Mouse (Mus musculus): ENCODE results near the gene Tmem95. TPM values are rescaled to one million over a fixed set of nuclear protein-coding genes. Genes with fewer than 3 reads are reported as not detected.
"Not testable (repeated sequence)": the region's sequence is repeated elsewhere in the genome, so short reads cannot be mapped to it uniquely, and the experiment has no call there.

The Tmem95 gene
- polyA plus RNA-seq, 1 experiment from 2014 or later, result not detected

DNA sequence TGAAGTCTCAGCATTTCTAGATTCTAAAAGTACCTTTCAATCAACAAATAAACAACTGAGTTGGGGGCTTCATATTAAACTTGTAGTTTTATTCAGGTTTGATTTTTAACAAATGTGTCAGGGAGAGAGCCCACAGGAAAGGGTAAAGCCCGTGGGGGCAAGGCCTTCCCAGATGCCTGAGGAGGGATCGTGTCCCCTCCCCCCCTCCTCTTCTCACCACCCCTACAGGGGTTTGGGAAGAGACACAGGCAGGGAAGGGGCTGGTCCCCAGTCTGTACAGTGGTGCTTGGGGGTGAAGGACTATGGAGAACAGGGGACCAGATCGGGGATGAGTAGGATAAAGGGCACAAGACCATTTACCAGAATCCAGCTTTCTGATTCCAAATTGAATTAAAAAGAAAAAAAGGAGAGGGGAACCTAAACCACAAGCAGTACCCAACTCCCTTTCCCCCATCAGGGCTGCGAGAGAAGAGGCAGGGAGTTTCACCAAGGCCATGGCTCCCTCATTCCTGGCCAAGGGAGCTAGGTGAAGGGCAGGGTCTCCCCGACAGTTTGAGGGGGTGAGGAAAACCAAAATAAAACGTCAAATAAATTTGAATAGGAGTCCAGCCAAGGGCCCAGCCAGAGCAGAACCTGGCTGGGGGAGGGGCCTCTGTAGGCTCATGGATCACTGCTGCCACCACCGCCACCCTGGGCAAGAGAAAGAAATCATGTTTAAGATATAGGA, 39.0 kb upstream of the Tmem95 start:
- peaks cover 58% of the 10 kb centered on the region for H3K36me3 ChIP-seq
- peaks cover 45% of the 10 kb centered on the region for H3K4me1 ChIP-seq
- not testable (repeated sequence) for ATAC-seq (ENCODE audit: low FRiP score); H3K4me2 ChIP-seq (replicated peaks); H3K4me3 ChIP-seq; H3K27ac ChIP-seq; H3K27me3 ChIP-seq; H3K9ac ChIP-seq; H3K9me3 ChIP-seq (replicated peaks)
- WGBS, result 71% methylated on average over 7 of the region's 7 CpGs

DNA sequence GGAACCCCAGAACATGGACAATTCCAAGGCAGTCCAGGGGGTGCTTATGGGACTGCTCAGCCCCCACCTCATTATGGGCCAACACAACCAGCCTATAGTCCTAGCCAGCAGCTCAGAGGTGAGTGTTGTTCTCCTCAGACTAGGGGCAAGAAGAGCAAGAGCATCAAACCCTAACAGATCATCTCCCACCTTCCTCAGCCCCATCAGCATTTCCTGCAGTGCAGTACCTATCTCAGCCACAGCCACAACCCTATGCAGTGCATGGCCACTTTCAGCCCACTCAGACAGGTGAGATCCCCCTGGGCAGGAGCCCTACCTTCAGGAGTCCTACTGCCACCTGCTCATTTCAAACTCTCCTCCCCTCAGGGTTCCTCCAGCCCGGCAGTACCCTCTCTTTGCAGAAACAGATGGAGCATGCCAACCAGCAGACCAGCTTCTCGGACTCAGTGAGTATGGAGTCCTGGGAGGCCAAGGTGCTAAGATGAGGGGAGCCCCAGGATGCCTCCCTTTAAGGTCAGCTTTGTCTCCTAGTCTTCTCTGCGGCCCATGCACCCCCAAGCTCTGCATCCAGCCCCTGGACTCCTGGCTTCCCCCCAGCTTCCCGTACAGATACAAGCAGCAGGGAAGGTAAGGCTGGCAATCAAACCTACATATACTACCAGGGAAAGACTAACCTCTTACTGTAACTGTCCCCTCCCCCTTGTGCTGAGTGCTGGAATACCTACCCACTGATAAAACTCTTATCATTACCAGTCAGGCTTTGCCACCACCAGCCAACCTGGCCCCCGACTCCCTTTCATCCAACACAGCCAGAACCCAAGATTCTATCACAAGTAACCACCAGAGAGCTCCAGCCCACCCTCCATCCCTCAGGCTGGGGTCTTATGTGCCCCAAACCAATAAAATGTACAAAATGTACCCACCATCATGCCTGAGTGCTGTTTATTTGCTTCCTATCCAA, 38.1 kb upstream of the Tmem95 start:
- WGBS, result 70% methylated on average over 5 of the region's 5 CpGs

DNA sequence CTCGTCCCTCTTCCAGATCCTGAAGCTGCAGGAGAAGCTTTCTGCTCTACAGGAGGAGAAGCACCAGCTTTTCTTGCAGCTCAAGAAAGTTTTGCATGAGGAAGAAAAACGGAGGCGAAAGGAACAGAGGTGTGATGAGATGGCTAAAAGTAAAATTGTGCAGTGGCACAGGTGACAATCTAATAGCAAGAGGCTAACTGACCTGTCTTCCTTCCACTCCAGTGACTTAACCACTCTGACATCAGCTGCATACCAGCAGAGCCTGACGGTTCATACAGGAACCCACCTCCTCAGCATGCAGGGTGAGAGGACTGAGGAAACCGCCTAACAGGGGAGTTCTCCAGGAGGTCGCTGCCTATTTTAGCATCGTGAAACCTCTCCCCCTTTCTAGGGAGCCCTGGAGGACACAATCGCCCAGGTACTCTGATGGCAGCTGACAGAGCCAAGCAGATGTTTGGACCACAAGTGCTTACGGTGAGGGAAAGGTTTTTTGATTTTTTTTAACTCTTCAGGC, 37.2 kb upstream of the Tmem95 start:
- Histone ChIP-seq H3K9ac (peak overlapping the region; percentile 88; the same call in 1 of the 2 replicates), H3K9me3 (replicated peaks) (no peaks in the 10 kb centered on the region), H3K4me3 (peak overlapping the region; percentile 77), H3K27me3 (no peaks in the 10 kb centered on the region), H3K27ac (no peak overlapping the region), H3K4me1 (peaks cover 43% of the 10 kb centered on the region), H3K4me2 (replicated peaks) (peak overlapping the region; percentile 96), H3K36me3 (peaks cover 76% of the 10 kb centered on the region)
- no peak for ATAC-seq (ENCODE audit: low FRiP score)
- WGBS, result 38% methylated on average over 9 of the region's 9 CpGs

More for the DNA sequence above, 38.1 kb upstream of the Tmem95 start:
- peaks cover 45% of the 10 kb centered on the region for H3K4me1 ChIP-seq
- H3K4me2 ChIP-seq (replicated peaks), result peak overlapping the region; percentile 96; the same call in 1 of the 2 replicates
- H3K4me3 ChIP-seq, result no peak overlapping the region
- H3K27ac ChIP-seq, result no peak overlapping the region
- no peak for ATAC-seq (ENCODE audit: low FRiP score)
- no peaks in the 10 kb centered on the region for H3K9me3 ChIP-seq (replicated peaks)
- H3K9ac ChIP-seq, result no peak overlapping the region
- no peaks in the 10 kb centered on the region for H3K27me3 ChIP-seq
- H3K36me3 ChIP-seq, result peaks cover 66% of the 10 kb centered on the region

DNA sequence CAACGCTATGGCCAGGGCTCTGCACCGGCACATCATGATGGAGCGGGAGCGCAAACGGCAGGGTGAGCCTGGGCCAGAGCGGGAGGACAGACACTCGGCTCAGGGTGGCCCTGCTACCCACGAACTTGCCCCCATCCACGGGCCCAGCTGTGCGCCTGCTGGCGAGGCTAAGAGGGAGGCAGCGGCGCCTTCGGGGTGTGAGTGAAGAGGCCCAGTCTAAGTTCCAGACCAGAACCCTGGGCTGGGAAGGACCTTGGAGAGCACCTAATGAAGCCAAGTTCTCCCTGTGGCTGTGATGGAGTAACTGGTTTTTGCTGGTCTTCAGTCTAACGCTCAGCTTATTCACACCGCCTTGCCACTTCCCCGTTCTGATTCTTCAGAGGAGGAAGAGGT, 36.5 kb upstream of the Tmem95 start:
- ATAC-seq (ENCODE audit: low FRiP score), result no peak; the same call in 1 of the 2 replicates
- peaks cover 37% of the 10 kb centered on the region for H3K4me1 ChIP-seq
- 3% methylated on average over 17 of the region's 17 CpGs for WGBS

DNA sequence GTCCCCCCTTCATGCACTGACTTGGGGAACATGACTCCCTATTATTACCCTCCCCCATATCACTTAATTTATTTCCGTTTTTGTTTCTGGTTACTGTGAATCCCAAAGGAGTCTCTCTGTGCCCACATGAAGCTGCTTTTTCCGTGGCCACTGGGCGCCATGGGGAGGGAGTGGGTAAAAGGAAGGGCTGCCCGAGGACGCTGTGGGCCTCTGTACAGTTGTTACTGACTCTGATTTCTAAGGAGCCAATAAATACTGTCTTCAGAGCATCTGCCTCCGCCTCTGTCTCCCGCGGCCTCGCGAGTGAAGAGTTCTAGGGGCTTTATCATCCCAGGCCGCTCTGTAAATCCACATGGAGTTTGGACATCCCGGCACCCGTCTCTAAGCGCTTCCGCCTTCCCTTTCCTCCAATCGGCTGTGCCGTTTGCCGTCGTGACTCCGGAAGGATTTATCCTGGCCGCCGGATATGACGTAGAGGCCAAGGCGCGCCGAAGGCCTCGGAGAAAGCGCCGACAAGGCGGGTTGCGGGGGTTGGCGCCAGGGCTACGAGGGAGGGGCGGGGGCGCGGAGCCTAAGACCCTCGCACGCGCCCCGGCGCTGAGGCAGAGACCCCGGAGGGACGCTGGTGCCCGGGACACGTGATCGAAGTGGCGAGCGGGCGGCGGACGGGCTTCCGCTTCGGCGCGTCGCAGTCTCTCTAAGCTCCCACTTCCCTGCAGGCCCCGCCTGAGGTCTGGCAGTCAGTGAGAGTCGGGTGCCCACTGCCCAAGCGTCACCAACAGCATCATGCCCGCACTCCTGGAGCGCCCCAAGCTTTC, 35.9 kb upstream of the Tmem95 start, which contains the start of gene Gps2:
TSS of gene Gps2 (plus strand) at position 335 of the 818 bp plus-strand sequence.
- Histone ChIP-seq H3K36me3 (peaks cover 85% of the 10 kb centered on the region), H3K4me3 (peak within 1 kb of the TSS; percentile 77), H3K4me1 (peaks cover 31% of the 10 kb centered on the region), H3K27me3 (no peaks in the 10 kb centered on the region), H3K9me3 (replicated peaks) (no peaks in the 10 kb centered on the region), H3K27ac (peak within 1 kb of the TSS; percentile 88), H3K9ac (peak within 1 kb of the TSS; percentile 88), H3K4me2 (replicated peaks) (peak within 1 kb of the TSS; percentile 96)
- ATAC-seq (ENCODE audit: low FRiP score), result peak; percentile 79
- 2% methylated on average over 61 of the region's 61 CpGs for WGBS

More for the DNA sequence above, 36.5 kb upstream of the Tmem95 start:
- peak overlapping the region; percentile 77 for H3K4me3 ChIP-seq
- no peaks in the 10 kb centered on the region for H3K9me3 ChIP-seq (replicated peaks)
- H3K27ac ChIP-seq, result peak overlapping the region; percentile 88
- peak overlapping the region; percentile 96 for H3K4me2 ChIP-seq (replicated peaks)
- no peaks in the 10 kb centered on the region for H3K27me3 ChIP-seq
- H3K9ac ChIP-seq, result peak overlapping the region; percentile 88
- peaks cover 82% of the 10 kb centered on the region for H3K36me3 ChIP-seq

DNA sequence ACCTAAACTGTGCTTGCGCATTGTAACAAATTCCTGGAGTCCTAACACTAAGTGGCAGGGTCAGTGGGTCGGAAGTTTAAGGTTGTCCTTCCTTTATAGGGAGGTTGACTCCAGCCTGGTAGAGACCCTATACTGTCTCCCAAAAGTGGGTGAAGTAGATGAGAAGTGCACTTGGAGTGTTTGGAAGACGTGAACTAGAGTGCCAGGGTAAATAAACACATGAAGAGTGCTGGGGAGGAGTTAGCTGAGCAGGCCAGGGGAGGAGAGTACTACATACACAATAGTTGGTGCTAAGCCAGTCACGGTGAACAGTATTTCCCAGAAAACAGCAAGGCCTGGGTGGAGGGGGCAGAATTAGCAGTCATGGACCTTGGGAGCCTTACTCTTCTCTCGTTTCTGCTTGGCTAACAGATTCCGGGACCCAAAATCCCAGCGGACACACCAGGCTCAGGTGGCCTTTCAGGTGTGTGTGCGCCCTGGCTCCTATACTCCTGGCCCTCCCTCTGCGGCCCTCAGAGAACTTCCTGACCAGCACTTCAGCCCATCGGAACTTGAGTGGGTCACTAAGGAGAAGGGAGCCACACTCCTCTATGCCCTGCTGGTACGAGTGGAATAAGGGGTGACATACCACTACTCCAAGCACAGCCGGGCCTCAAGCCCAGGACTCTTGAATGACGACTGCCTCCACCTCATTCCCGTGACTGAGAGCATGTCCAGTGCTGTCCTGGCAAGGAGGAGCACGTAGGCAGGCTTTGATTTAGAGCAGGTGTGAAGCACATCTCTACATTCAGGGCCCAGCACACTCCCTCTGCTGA, 35.1 kb upstream of the Tmem95 start:
- H3K27me3 ChIP-seq, result no peaks in the 10 kb centered on the region
- ATAC-seq (ENCODE audit: low FRiP score), result peak; percentile 31
- peak overlapping the region; percentile 96 for H3K4me2 ChIP-seq (replicated peaks)
- 77% methylated on average over 15 of the region's 15 CpGs for WGBS
- peak overlapping the region; percentile 77 for H3K4me3 ChIP-seq
- H3K9ac ChIP-seq, result peak overlapping the region; percentile 88; the same call in 1 of the 2 replicates
- H3K36me3 ChIP-seq, result peaks cover 85% of the 10 kb centered on the region
- peaks cover 29% of the 10 kb centered on the region for H3K4me1 ChIP-seq
- H3K9me3 ChIP-seq (replicated peaks), result no peaks in the 10 kb centered on the region
- peak overlapping the region; percentile 88; the same call in 1 of the 2 replicates for H3K27ac ChIP-seq

DNA sequence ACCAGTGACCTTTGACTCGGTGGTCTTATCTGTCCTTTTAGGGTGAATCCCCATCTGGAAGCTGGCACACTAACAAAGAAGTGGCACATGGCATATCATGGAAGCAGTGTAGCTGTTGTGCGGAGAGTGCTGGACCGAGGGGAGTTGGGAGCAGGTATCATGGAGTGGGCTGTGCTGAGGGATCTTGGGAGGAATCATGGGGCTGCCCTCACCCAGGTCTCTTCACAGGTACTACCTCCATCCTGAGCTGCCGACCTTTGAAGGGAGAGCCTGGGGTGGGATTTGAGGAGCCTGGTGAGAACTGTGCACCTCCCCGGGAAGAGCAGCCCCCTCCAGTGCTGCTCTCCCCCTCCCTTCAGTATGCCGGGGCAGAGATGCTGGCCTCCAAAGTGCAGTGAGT, 33.9 kb upstream of the Tmem95 start:
- no peaks in the 10 kb centered on the region for H3K9me3 ChIP-seq (replicated peaks)
- H3K4me2 ChIP-seq (replicated peaks), result no peak overlapping the region
- H3K27me3 ChIP-seq, result no peaks in the 10 kb centered on the region
- H3K27ac ChIP-seq, result no peak overlapping the region
- ATAC-seq (ENCODE audit: low FRiP score), result no peak
- H3K4me3 ChIP-seq, result no peak overlapping the region
- peaks cover 26% of the 10 kb centered on the region for H3K4me1 ChIP-seq
- 93% methylated on average over 6 of the region's 6 CpGs for WGBS
- no peak overlapping the region for H3K9ac ChIP-seq
- peaks cover 85% of the 10 kb centered on the region for H3K36me3 ChIP-seq

DNA sequence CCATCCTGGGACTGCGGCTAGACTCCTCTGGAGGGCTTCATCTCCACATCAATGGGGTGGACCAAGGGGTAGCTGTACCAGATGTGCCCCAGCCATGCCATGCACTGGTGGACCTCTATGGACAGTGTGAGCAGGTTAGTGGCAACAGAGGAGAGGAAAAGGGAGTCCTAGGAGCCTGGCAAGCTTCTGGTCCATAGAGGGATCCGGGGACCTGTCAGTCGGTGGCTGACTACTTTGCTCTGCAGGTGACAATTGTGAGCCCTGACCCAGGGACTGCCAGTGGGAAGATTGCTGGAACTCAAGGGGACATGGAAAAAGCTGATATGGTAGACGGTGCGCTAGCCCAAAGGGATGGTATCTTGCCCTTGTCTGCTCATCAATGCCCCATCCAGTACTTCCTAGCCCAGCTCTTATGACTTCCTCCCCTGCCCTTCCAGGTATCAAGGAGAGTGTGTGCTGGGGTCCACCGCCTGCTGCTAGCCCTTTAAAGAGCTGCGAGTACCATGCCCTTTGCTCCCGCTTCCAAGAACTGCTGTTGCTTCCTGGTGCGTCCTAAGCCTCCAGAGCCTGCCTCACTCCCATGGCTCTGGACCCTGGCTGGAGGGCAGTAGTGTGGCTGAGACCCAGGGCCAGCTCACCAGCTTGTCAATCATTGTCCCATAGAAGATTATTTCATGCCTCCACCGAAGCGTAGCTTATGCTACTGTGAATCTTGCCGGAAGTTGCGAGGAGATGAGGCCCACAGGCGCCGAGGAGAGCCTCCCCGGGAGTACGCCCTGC, 33.2 kb upstream of the Tmem95 start:
- Histone ChIP-seq H3K9me3 (replicated peaks) (no peaks in the 10 kb centered on the region), H3K4me2 (replicated peaks) (no peak overlapping the region), H3K27me3 (no peaks in the 10 kb centered on the region), H3K36me3 (peaks cover 85% of the 10 kb centered on the region), H3K4me1 (peaks cover 24% of the 10 kb centered on the region), H3K27ac (no peak overlapping the region), H3K9ac (no peak overlapping the region), H3K4me3 (no peak overlapping the region)
- ATAC-seq (ENCODE audit: low FRiP score), result no peak
- WGBS, result 92% methylated on average over 17 of the region's 17 CpGs

DNA sequence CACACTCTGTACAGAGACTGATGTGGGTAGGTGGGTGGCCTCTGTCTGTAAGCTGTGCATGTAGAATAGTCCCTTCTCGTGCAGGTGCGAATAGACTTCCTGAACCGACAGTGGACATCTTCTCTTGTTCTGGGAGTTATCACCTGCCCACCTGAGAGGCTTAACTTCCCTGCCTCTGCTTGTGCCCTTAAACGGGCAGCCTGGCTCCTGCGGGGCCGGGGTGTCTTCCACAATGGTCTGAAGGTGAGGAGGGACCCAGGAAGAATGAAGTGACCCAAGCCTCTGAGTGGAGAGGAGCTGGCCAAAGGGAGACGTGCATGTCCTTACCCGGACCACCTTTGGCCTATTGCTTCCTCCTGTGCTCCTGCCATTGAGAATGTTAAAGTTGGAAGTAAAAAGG, 32.4 kb upstream of the Tmem95 start:
- Histone ChIP-seq H3K9ac (no peak overlapping the region), H3K4me3 (no peak overlapping the region), H3K27me3 (no peaks in the 10 kb centered on the region), H3K27ac (no peak overlapping the region), H3K4me2 (replicated peaks) (no peak overlapping the region), H3K4me1 (peaks cover 16% of the 10 kb centered on the region), H3K36me3 (peaks cover 85% of the 10 kb centered on the region), H3K9me3 (replicated peaks) (no peaks in the 10 kb centered on the region)
- no peak for ATAC-seq (ENCODE audit: low FRiP score)
- 95% methylated on average over 8 of the region's 8 CpGs for WGBS

DNA sequence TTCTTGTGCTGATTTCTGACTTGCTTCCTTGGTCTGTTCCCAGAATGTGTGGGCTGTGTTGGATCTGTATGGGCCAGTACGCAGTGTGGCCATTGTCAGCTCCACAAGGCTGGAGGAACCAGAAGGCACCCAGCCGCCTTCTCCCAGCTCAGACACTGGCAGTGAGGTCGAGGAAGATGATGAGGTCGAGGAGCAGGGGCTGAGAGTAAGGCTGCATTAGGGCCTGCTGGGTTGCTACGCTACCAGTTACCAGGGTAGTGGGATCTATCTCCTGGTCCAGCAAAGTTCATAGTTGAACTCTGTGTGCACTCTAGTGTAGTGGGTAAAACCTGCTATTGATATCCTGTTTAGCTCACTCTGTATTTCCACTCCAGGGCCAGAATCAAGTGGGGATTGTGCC, 31.4 kb upstream of the Tmem95 start:
- 94% methylated on average over 5 of the region's 5 CpGs for WGBS
- no peaks in the 10 kb centered on the region for H3K9me3 ChIP-seq (replicated peaks)
- no peak for ATAC-seq (ENCODE audit: low FRiP score)
- no peak overlapping the region for H3K4me2 ChIP-seq (replicated peaks)
- no peak overlapping the region for H3K27ac ChIP-seq
- no peak overlapping the region for H3K4me3 ChIP-seq
- H3K9ac ChIP-seq, result no peak overlapping the region
- H3K27me3 ChIP-seq, result no peaks in the 10 kb centered on the region
- H3K4me1 ChIP-seq, result peaks cover 7% of the 10 kb centered on the region
- peaks cover 91% of the 10 kb centered on the region for H3K36me3 ChIP-seq

Measured in hindbrain, embryonic 12.5 days (tissue).